Mouse (Mus musculus) kidney, adult 2 months (tissue): ENCODE measurements around the gene Scg5.

ENCODE experiments used
- CTCF ChIP-seq: fragments of 200-500 bp; conservative IDR thresholded peaks from 2 replicates; pipeline ENCODE4 v1.5.1; 2011; ENCODE audit warnings: low read depth, mild to moderate bottlenecking, control low read depth, low read length, moderate library complexity, mixed read lengths; ENCODE audit not compliant: insufficient read depth, insufficient read length
- POLR2A ChIP-seq: fragments of 200-500 bp; IDR thresholded peaks from one replicate; pipeline ENCODE4 v1.6.1; 2011; ENCODE audit warnings: low read depth, low read length, control low read depth

GRCm38 (mm10) chr2:113849141-113849540 lies 20.2 kb upstream of the Scg5 start:
- TF ChIP-seq POLR2A (no peak), CTCF (no peak)
